Mouse (Mus musculus) MEL (cell line): ENCODE results near the gene Chmp1a. TPM values are rescaled to one million over a fixed set of nuclear protein-coding genes. Genes with fewer than 3 reads are reported as not detected.

Experiments used
- DNase-seq: peaks from one replicate; pipeline ENCODE4 v3.0.0; 2011; ENCODE audit warnings: low read depth, low spot score
- H3K27ac ChIP-seq: 2 replicates; pipeline ENCODE4 v1.5.1; 2012; ENCODE audit warnings: low read depth, mild to moderate bottlenecking, control low read depth, low read length, moderate library complexity; ENCODE audit not compliant: control insufficient read depth
- H3K27me3 ChIP-seq, 2 experiments: fragments of 150-350 bp in 1 of 2; sonication (generic) in 1 of 2; 2 replicates each; pipeline ENCODE4 v1.6.1; 2012; ENCODE audit warnings: low read length in 2 of 2, mild to moderate bottlenecking in 2 of 2, improper control_type of control experiment in 1 of 2, moderate library complexity in 1 of 2; ENCODE audit not compliant: insufficient read depth in 2 of 2, control insufficient read depth in 1 of 2
- H3K36me3 ChIP-seq, 2 experiments: 2 replicates each; pipeline ENCODE4 v1.6.1; 2012 to 2014; ENCODE audit warnings: low read length in 2 of 2, improper control_type of control experiment in 1 of 2, inconsistent platforms in 1 of 2, mild to moderate bottlenecking in 1 of 2; ENCODE audit not compliant: insufficient read depth in 2 of 2, control insufficient read depth in 1 of 2
- H3K4me1 ChIP-seq, 2 experiments: fragments of 150-350 bp in 1 of 2; sonication (generic) in 1 of 2; 2 replicates each; pipeline ENCODE4 v1.6.1; 2012; ENCODE audit warnings: low read length in 2 of 2, improper control_type of control experiment in 1 of 2, mild to moderate bottlenecking in 1 of 2; ENCODE audit not compliant: insufficient read depth in 2 of 2, control insufficient read depth in 1 of 2
- H3K4me3 ChIP-seq, 2 experiments: fragments of 150-350 bp in 1 of 2; sonication (generic) in 1 of 2; 2 replicates each; pipeline ENCODE4 v1.5.1; 2012; ENCODE audit warnings: low read depth in 2 of 2, low read length in 2 of 2, mild to moderate bottlenecking in 2 of 2, moderate library complexity in 2 of 2, control low read depth in 1 of 2, improper control_type of control experiment in 1 of 2; ENCODE audit not compliant: control insufficient read depth in 1 of 2, insufficient read depth in 1 of 2
- H3K79me2 ChIP-seq: 2 replicates; pipeline ENCODE4 v1.6.1; 2012; ENCODE audit warnings: mild to moderate bottlenecking, low read length, moderate library complexity; ENCODE audit not compliant: control insufficient read depth, poor library complexity, insufficient read depth
- H3K9ac ChIP-seq: 2 replicates; pipeline ENCODE4 v1.6.1; 2012; ENCODE audit warnings: low read depth, mild to moderate bottlenecking, control low read depth, low read length, moderate library complexity; ENCODE audit not compliant: control insufficient read depth, poor library complexity, severe bottlenecking
- H3K9me3 ChIP-seq: fragments of 150-350 bp; sonication (generic); replicated peaks from 2 replicates; pipeline ENCODE4 v1.6.1; 2012; ENCODE audit warnings: mild to moderate bottlenecking, low read length, improper control_type of control experiment, moderate library complexity; ENCODE audit not compliant: insufficient read depth
- CHD1 ChIP-seq: IDR thresholded peaks from 2 replicates; pipeline ENCODE4 v1.6.1; 2012; ENCODE audit warnings: low read depth, mild to moderate bottlenecking, inconsistent platforms, low read length, improper control_type of control experiment
- CHD2 ChIP-seq: IDR thresholded peaks from 2 replicates; pipeline ENCODE4 v1.6.1; 2011; ENCODE audit warnings: low read length, improper control_type of control experiment
- E2F4 ChIP-seq: IDR thresholded peaks from 2 replicates; pipeline ENCODE4 v1.6.1; 2011; ENCODE audit warnings: low read depth, low read length, improper control_type of control experiment, borderline replicate concordance
- EP300 ChIP-seq, 2 experiments: IDR thresholded peaks; 2 replicates each; pipeline ENCODE4 v1.6.1; 2011; ENCODE audit warnings: improper control_type of control experiment in 2 of 2, low read length in 2 of 2, low read depth in 1 of 2, mild to moderate bottlenecking in 1 of 2
- JUND ChIP-seq: IDR thresholded peaks from 2 replicates; pipeline ENCODE4 v1.6.1; 2011; ENCODE audit warnings: low read depth, mild to moderate bottlenecking, improper control_type of control experiment, low read length
- MEF2A ChIP-seq: IDR thresholded peaks from 2 replicates; pipeline ENCODE4 v1.6.1; 2014; ENCODE audit warnings: low read depth, mild to moderate bottlenecking, inconsistent platforms, low read length, improper control_type of control experiment; ENCODE audit not compliant: poor library complexity, insufficient replicate concordance, severe bottlenecking; ENCODE audit errors: extremely low read depth
- MXI1 ChIP-seq: IDR thresholded peaks from 2 replicates; pipeline ENCODE4 v1.6.1; 2011; ENCODE audit warnings: mild to moderate bottlenecking, low read depth, low read length, improper control_type of control experiment
- MYC ChIP-seq: IDR thresholded peaks from 2 replicates; pipeline ENCODE4 v1.6.1; 2011; ENCODE audit warnings: low read depth, mild to moderate bottlenecking, low read length, improper control_type of control experiment, moderate library complexity
- NELFE ChIP-seq: IDR thresholded peaks from 2 replicates; pipeline ENCODE4 v1.6.1; 2011; ENCODE audit warnings: low read depth, low read length, improper control_type of control experiment
- NRF1 ChIP-seq: IDR thresholded peaks from 2 replicates; pipeline ENCODE4 v1.6.1; 2014; ENCODE audit warnings: low read depth, mild to moderate bottlenecking, inconsistent platforms, low read length, improper control_type of control experiment, moderate library complexity; ENCODE audit not compliant: poor library complexity, insufficient read depth, severe bottlenecking
- POLR2AphosphoS2 ChIP-seq: IDR thresholded peaks from 2 replicates; pipeline ENCODE4 v1.6.1; 2011; ENCODE audit warnings: low read length, improper control_type of control experiment
- POLR2AphosphoS5 ChIP-seq: IDR thresholded peaks from 2 replicates; pipeline ENCODE4 v1.6.1; 2012; ENCODE audit warnings: low read depth, borderline replicate concordance, mild to moderate bottlenecking, inconsistent platforms, low read length, moderate library complexity, mixed read lengths
- TBP ChIP-seq: IDR thresholded peaks from 2 replicates; pipeline ENCODE4 v1.8.0; 2011; ENCODE audit warnings: low read depth, low read length, improper control_type of control experiment
- USF2 ChIP-seq, 2 experiments: IDR thresholded peaks; 2 replicates each; pipeline ENCODE4 v1.6.1; 2011 to 2012; ENCODE audit warnings: improper control_type of control experiment in 2 of 2, low read length in 2 of 2, borderline replicate concordance in 1 of 2, inconsistent platforms in 1 of 2, low read depth in 1 of 2, mild to moderate bottlenecking in 1 of 2; ENCODE audit not compliant: insufficient read depth in 1 of 2
- ZC3H11A ChIP-seq: IDR thresholded peaks from 2 replicates; pipeline ENCODE4 v1.6.1; 2012; ENCODE audit warnings: low read depth, mild to moderate bottlenecking, inconsistent platforms, low read length, improper control_type of control experiment
- ZKSCAN1 ChIP-seq: IDR thresholded peaks from 2 replicates; pipeline ENCODE4 v1.6.1; 2012; ENCODE audit warnings: low read depth, mild to moderate bottlenecking, inconsistent platforms, low read length, improper control_type of control experiment, moderate library complexity
- polyA plus RNA-seq, 2 experiments: library from polyadenylated mRNA; stranded (reverse) in 1 of 2; unstranded in 1 of 2; fragments of >175 nt in 1 of 2; fragments of >200 nt in 1 of 2; gene quantifications; 2 replicates each; pipeline versions ENCODE4 v1.2.1 to v1.2.4; 2012; ENCODE audit warnings: low replicate concordance in 2 of 2, low read depth in 1 of 2; ENCODE audit not compliant: insufficient read length in 2 of 2, insufficient read depth in 1 of 2, missing spikeins in 1 of 2
- total RNA-seq: library from RNA; depleted of rRNA; stranded (reverse); fragments of 300-350 nt; gene quantifications from 2 replicates; pipeline ENCODE4 v1.2.3, GENCODE M21; 2012

Gene Chmp1a
- total and polyA plus RNA-seq, 3 experiments = 80.5 to 85.7 TPM; not detected in 1

DNA sequence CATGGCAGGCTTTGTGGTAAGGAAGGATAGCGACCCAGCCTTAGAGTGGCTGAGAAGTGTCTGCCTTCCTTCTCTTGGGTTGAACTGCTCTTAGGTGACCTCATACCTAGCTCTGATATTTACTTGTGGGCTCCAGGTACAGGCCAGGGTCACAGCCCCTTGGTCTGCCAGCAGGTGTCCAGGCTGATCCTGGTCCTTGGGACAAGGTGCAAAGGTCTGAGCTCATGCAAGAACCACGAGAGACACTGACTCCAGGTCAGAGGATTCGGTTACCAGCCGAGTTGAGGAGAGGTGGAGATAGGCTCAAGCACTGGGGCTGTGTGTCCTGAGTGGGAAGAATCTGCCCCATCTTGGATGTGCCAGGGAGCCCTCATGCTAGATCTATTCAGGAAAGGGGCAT is 31.8 kb upstream of the Chmp1a start:
- Histone ChIP-seq H3K27me3 (no peaks in the 10 kb centered on the region), H3K27ac (no peak overlapping the region), H3K4me3 (no peak overlapping the region), H3K4me1 (peaks cover 0 to 10% of the 10 kb centered on the region in 2 experiments; a peak in 1 of 4 replicates), H3K9me3 (no peaks in the 10 kb centered on the region), H3K36me3 (peaks cover 0 to 2% of the 10 kb centered on the region in 2 experiments; a peak in 1 of 4 replicates), H3K79me2 (no peaks in the 10 kb centered on the region), H3K9ac (no peak overlapping the region)
- TF ChIP-seq MEF2A (no peak), ZC3H11A (no peak), NELFE (no peak), CHD1 (no peak), MYC (no peak), NRF1 (no peak), ZKSCAN1 (no peak), EP300 (IDR thresholded peaks at IDR 0.05; ENCODE audit: low read depth in 1 of 2, low read length in 2 of 2) (no peak), USF2 (IDR thresholded peaks at IDR 0.05; ENCODE audit: borderline replicate concordance in 1 of 2, insufficient read depth in 1 of 2, low read depth in 1 of 2, low read length in 2 of 2) (no peak), POLR2AphosphoS2 (no peak), CHD2 (no peak), JUND (no peak), E2F4 (no peak)
- no peak for DNase-seq

DNA sequence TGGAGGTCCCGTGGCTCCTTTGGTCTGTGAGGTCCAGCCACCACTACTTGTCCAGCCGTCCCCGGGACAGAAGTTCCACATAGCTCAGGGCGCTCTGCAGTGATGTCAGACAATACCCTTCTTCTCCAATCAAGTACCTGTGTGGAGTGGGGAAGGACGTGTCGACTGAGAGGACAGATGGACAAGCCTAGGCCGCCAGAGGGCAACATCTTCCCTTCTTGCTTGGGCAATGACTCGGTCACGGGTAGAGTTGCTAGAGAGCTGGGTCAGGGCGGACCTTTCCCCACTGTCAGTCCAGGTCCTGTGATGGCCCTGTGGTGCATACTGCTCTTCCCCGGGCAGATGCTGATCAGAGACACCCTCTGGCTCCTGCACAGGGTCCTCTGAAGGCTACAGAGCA is 30.5 kb upstream of the Chmp1a start:
- Histone ChIP-seq H3K9me3 (no peaks in the 10 kb centered on the region), H3K9ac (no peak overlapping the region), H3K79me2 (no peaks in the 10 kb centered on the region), H3K27me3 (no peaks in the 10 kb centered on the region), H3K27ac (no peak overlapping the region), H3K4me1 (no peaks in the 10 kb centered on the region), H3K4me3 (no peak overlapping the region), H3K36me3 (no peaks in the 10 kb centered on the region)
- TF ChIP-seq POLR2AphosphoS5 = no peak
- TF ChIP-seq NELFE = no peak
- no peak for TF ChIP-seq MXI1
- no peak for TF ChIP-seq TBP
- no peak for DNase-seq
